Mouse (Mus musculus) splenic B cell, adult 2 months (primary cell): ENCODE measurements around the gene Atg2b.

ENCODE experiments used
- DNase-seq: peaks from one replicate; pipeline ENCODE4 v3.0.0-alpha.2; 2011; ENCODE audit warnings: low read depth, low spot score
- H3K27me3 ChIP-seq: 2 replicates; pipeline ENCODE4 v1.6.1; 2012; ENCODE audit warnings: mild to moderate bottlenecking, low read length, moderate library complexity, mixed read lengths; ENCODE audit not compliant: control insufficient read depth, poor library complexity, insufficient read depth, severe bottlenecking
- H3K36me3 ChIP-seq: 2 replicates; pipeline ENCODE4 v1.6.1; 2012; ENCODE audit warnings: mild to moderate bottlenecking, low read length, moderate library complexity, mixed read lengths; ENCODE audit not compliant: control insufficient read depth, poor library complexity, insufficient read depth, severe bottlenecking

Atg2b gene

GRCm38 (mm10) chr12:105697104-105697780 lies 12.2 kb upstream of the Atg2b start:
- Histone ChIP-seq H3K27me3 (no peaks in the 10 kb centered on the region), H3K36me3 (peaks cover 4% of the 10 kb centered on the region; the same call in 1 of the 2 replicates)
- no peak for DNase-seq

GRCm38 (mm10) chr12:105695848-105696247 lies 10.8 kb upstream of the Atg2b start:
- Histone ChIP-seq H3K36me3 (0 out of 2 replicates have a peak, but pooled peaks cover 1% of the 10 kb centered on the region), H3K27me3 (no peaks in the 10 kb centered on the region)
- DNase-seq: no peak

GRCm38 (mm10) chr12:105694021-105694420 lies 9.0 kb upstream of the Atg2b start:
- DNase-seq: no peak
- H3K36me3 ChIP-seq: no peaks in the 10 kb centered on the region

GRCm38 (mm10) chr12:105689435-105689834 lies 4.4 kb upstream of the Atg2b start:
- H3K36me3 ChIP-seq: no peaks in the 10 kb centered on the region
- no peak for DNase-seq
- no peaks in the 10 kb centered on the region; the same call in 1 of the 2 replicates for H3K27me3 ChIP-seq

More at GRCm38 (mm10) chr12:105694021-105694420, 9.0 kb upstream of the Atg2b start:
- no peaks in the 10 kb centered on the region for H3K27me3 ChIP-seq

- DNase-seq: no peak
- H3K27me3 ChIP-seq: no peaks in the 10 kb centered on the region; the same call in 1 of the 2 replicates
- no peaks in the 10 kb centered on the region for H3K36me3 ChIP-seq
Observed at GRCm38 (mm10) chr12:105688546-105688945, 3.5 kb upstream of the Atg2b start.

GRCm38 (mm10) chr12:105687416-105687815 lies 2.4 kb upstream of the Atg2b start:
- H3K36me3 ChIP-seq: no peaks in the 10 kb centered on the region
- no peak for DNase-seq
- H3K27me3 ChIP-seq: no peaks in the 10 kb centered on the region; the same call in 1 of the 2 replicates

GRCm38 (mm10) chr12:105686791-105687190 lies 1.8 kb upstream of the Atg2b start:
- no peak for DNase-seq
- H3K27me3 ChIP-seq: no peaks in the 10 kb centered on the region; the same call in 1 of the 2 replicates
- H3K36me3 ChIP-seq: no peaks in the 10 kb centered on the region

- H3K27me3 ChIP-seq: no peaks in the 10 kb centered on the region; the same call in 1 of the 2 replicates
- H3K36me3 ChIP-seq: no peaks in the 10 kb centered on the region
- DNase-seq: peak; percentile 79
Observed at GRCm38 (mm10) chr12:105683933-105684901, 794 bp downstream of the Atg2b start, which contains the start of gene Gskip. Gskip (plus strand) TSS chr12:105684829.

GRCm38 (mm10) chr12:105678762-105679161 lies 6.2 kb downstream of the Atg2b start:
- Histone ChIP-seq H3K27me3 (no peaks in the 10 kb centered on the region), H3K36me3 (peaks cover 3% of the 10 kb centered on the region; the same call in 1 of the 2 replicates)
- no peak for DNase-seq

- H3K27me3 ChIP-seq: no peaks in the 10 kb centered on the region
- no peak for DNase-seq
- H3K36me3 ChIP-seq: peaks cover 3% of the 10 kb centered on the region; the same call in 1 of the 2 replicates
Observed at GRCm38 (mm10) chr12:105678211-105678610, 6.8 kb downstream of the Atg2b start.

- Histone ChIP-seq H3K27me3 (no peaks in the 10 kb centered on the region), H3K36me3 (peaks cover 3% of the 10 kb centered on the region; the same call in 1 of the 2 replicates)
- DNase-seq: no peak
Observed at GRCm38 (mm10) chr12:105676274-105676673, 8.7 kb downstream of the Atg2b start.

GRCm38 (mm10) chr12:105655850-105656249 lies 29.2 kb downstream of the Atg2b start:
- no peak for DNase-seq

GRCm38 (mm10) chr12:105642770-105643321 lies 42.2 kb downstream of the Atg2b start:
- no peak for DNase-seq
- peaks cover 17% of the 10 kb centered on the region for H3K36me3 ChIP-seq
- no peaks in the 10 kb centered on the region for H3K27me3 ChIP-seq

More at GRCm38 (mm10) chr12:105655850-105656249, 29.2 kb downstream of the Atg2b start:
- no peaks in the 10 kb centered on the region for H3K27me3 ChIP-seq
- peaks cover 20% of the 10 kb centered on the region for H3K36me3 ChIP-seq

- DNase-seq: peak; percentile 6
- Histone ChIP-seq H3K36me3 (peaks cover 14% of the 10 kb centered on the region), H3K27me3 (no peaks in the 10 kb centered on the region)
Observed at GRCm38 (mm10) chr12:105637554-105637953, 47.5 kb downstream of the Atg2b start.
